Mouse (Mus musculus) myocyte (in vitro differentiated cells): Measurements from ENCODE around the gene Ythdf2. TPM values are rescaled to one million over a fixed set of nuclear protein-coding genes. Genes with fewer than 3 reads are reported as not detected.
A peak's percentile ranks its signal among the peaks of the same experiment; 100 is the strongest.

ENCODE experiments used
- H3K27me3 ChIP-seq: one replicate; pipeline ENCODE4 v1.6.1; 2011; ENCODE audit not compliant: control insufficient read depth, insufficient read depth, insufficient read length
- H3K36me3 ChIP-seq: one replicate; pipeline ENCODE4 v1.6.1; 2011; ENCODE audit not compliant: control insufficient read depth, insufficient read depth
- H3K4me2 ChIP-seq: one replicate; pipeline ENCODE4 v1.6.1; 2011; ENCODE audit warnings: low read depth, control low read depth
- H3K4me3 ChIP-seq: one replicate; pipeline ENCODE4 v1.5.1; 2011; ENCODE audit warnings: mild to moderate bottlenecking, control low read depth, moderate library complexity
- H3K79me2 ChIP-seq: one replicate; pipeline ENCODE4 v1.6.1; 2011; ENCODE audit not compliant: control insufficient read depth, insufficient read depth
- H3ac ChIP-seq: one replicate; pipeline ENCODE4 v1.6.1; 2011; ENCODE audit not compliant: control insufficient read depth, insufficient read length
- CEBPB ChIP-seq: IDR thresholded peaks from 2 replicates; pipeline ENCODE4 v1.6.1; 2011; ENCODE audit warnings: mild to moderate bottlenecking, moderate library complexity; ENCODE audit not compliant: poor library complexity, insufficient read depth, severe bottlenecking
- E2F4 ChIP-seq: IDR thresholded peaks from one replicate; pipeline ENCODE4 v1.6.1; 2011; ENCODE audit warnings: mild to moderate bottlenecking, control low read depth, moderate library complexity; ENCODE audit not compliant: insufficient read depth
- MAX ChIP-seq: IDR thresholded peaks from one replicate; pipeline ENCODE4 v1.6.1; 2011; ENCODE audit warnings: low read depth, mild to moderate bottlenecking, control low read depth
- MYOD1 ChIP-seq, 3 experiments: IDR thresholded peaks; one replicate each; pipeline ENCODE4 v1.6.1; 2011; ENCODE audit warnings: control low read depth in 2 of 3, low read depth in 2 of 3, mild to moderate bottlenecking in 2 of 3, moderate library complexity in 1 of 3; ENCODE audit not compliant: insufficient read length in 2 of 3, control insufficient read depth in 1 of 3
- MYOG ChIP-seq, 3 experiments: IDR thresholded peaks; one replicate each; pipeline ENCODE4 v1.6.1; 2011; ENCODE audit warnings: control low read depth in 2 of 3, low read depth in 2 of 3, mild to moderate bottlenecking in 2 of 3; ENCODE audit not compliant: insufficient read length in 2 of 3, control insufficient read depth in 1 of 3, insufficient read depth in 1 of 3
- POLR2A ChIP-seq: IDR thresholded peaks from one replicate; pipeline ENCODE4 v1.6.1; 2011; ENCODE audit warnings: low read depth, mild to moderate bottlenecking, control low read depth, moderate library complexity; ENCODE audit not compliant: insufficient read length
- POLR2AphosphoS2 ChIP-seq: IDR thresholded peaks from one replicate; pipeline ENCODE4 v1.6.1; 2011; ENCODE audit warnings: low read depth, control low read depth; ENCODE audit not compliant: insufficient read length
- REST ChIP-seq: IDR thresholded peaks from one replicate; pipeline ENCODE4 v1.6.1; 2011; ENCODE audit warnings: mild to moderate bottlenecking, control low read depth, moderate library complexity; ENCODE audit not compliant: insufficient read depth, insufficient read length
- SRF ChIP-seq: IDR thresholded peaks from one replicate; pipeline ENCODE4 v1.6.1; 2011; ENCODE audit warnings: low read depth; ENCODE audit not compliant: control insufficient read depth, insufficient read length
- TCF12 ChIP-seq: IDR thresholded peaks from one replicate; pipeline ENCODE4 v1.6.1; 2011; ENCODE audit warnings: mild to moderate bottlenecking, control low read depth; ENCODE audit not compliant: poor library complexity, insufficient read depth, severe bottlenecking
- TCF3 ChIP-seq: IDR thresholded peaks from one replicate; pipeline ENCODE4 v1.6.1; 2011; ENCODE audit warnings: low read depth, control low read depth; ENCODE audit not compliant: insufficient read length
- USF1 ChIP-seq: IDR thresholded peaks from one replicate; pipeline ENCODE4 v1.6.1; 2011; ENCODE audit warnings: low read depth, mild to moderate bottlenecking, control low read depth, moderate library complexity
- polyA plus RNA-seq: library from polyadenylated mRNA; unstranded; fragments of >200 nt; fragmentation: generic; extraction: Trizol; gene quantifications from one replicate; pipeline ENCODE4 v1.2.1, GENCODE M21; 2012; ENCODE audit warnings: missing spikeins

The Ythdf2 gene
- polyA plus RNA-seq, result 20.7 TPM

DNA sequence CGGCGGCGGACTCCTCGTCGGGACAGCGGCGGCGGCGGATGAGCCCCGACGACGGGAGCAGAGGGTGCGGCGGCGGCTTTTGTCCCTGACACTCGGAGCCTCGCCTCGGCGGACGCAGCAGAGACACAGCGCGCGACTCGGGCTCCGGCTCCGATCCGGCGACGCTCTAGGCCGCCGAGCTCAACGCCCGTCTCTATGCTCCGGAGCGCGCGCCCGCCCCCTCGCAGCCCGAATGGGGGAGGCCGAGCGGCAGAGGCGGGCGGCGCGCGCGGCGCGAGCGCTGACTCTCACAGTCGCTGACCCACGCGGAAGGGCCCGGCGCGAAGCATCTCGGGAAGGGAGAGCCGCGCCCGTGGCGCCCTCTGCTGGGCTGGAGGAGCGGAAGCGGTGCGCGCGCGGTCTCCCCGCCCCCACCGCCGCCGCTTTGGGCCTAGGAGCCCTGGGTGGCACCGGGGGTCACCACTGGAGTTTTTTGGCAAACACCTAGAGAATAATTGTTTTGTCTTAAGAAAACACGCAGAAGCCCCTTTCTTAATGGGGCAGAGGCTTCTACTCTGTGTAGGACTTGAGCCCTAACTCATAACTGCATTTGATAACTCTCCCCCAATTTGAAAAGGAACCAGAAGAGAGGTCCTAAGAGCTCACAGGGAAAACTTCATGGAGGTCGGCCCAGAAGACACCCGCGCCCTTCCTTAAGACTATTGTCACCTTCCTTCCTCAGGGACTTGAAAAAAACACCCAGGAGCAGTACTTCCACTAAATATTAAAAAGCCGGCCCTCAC is at the start of gene Ythdf2:
TSS of gene Ythdf2 (minus strand) at position 351 of the 782 bp plus-strand sequence.
- Histone ChIP-seq H3K36me3 (peaks cover 26% of the 10 kb centered on the region), H3K79me2 (peaks cover 44% of the 10 kb centered on the region), H3K4me2 (peak within 1 kb of the TSS; percentile 90), H3K27me3 (no peaks in the 10 kb centered on the region), H3K4me3 (peak within 1 kb of the TSS; percentile 61), H3ac (peak within 1 kb of the TSS; percentile 99)
- TF ChIP-seq REST (peak; percentile 39), POLR2A (peak; percentile 75), POLR2AphosphoS2 (peak; percentile 67), MYOD1 (IDR thresholded peaks at IDR 0.05; ENCODE audit: control insufficient read depth in 1 of 3, insufficient read length in 2 of 3, low read depth in 2 of 3) (peak in 1 of 3 experiments; percentile 16), USF1 (no peak)

DNA sequence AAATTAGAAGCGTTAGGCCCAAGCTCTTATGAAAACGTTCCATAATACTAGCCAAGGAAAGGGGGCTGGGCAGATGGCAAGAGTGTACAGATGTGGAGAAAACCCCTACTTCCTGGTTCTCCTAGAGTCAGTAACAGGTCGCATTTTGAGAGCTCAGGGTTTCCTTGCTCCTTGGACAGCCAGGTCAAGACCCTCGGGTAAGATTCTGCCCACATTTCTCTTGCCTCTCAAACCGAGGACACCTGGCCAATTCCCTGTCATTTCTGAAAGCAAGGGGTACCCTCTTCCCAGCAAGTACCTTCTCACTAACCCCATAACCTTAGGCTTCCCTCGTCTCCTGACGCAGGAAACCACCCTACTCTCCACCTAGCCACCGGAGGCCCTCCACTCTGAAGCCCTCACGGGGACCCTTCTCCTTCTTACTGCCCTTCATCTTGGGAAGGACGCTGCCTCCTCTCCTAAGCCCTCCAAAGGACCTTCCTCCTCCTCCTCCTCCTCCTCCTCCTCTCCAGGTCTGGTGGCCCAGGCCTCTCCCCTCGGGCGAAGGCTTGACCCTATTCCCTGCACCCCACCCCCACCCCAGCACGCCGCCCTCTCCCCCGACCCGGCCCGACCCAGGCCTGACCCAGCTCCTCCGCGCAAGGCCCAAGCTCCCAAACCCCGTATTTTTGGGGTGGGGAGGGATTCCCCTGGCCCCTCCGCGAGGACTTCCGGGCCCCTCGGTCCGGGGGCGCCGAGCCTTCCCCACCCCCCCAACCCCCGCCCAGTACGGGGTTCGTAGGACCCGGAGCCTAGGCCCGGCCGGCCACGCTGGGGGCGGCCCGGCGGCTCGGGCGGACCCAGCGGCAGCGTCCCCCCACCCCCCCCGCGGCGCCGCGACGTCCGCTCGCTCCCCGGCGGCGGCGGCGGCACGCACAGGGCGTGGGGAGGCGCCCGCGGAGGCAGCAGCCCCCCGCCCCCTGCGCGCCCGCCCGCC is 48.6 kb upstream of the Ythdf2 start:
- H3K36me3 ChIP-seq, result no peaks in the 10 kb centered on the region
- H3K4me3 ChIP-seq, result peak overlapping the region; percentile 80
- TF ChIP-seq TCF12 (no peak), SRF (no peak), MYOD1 (IDR thresholded peaks at IDR 0.05; ENCODE audit: control insufficient read depth in 1 of 3, insufficient read length in 2 of 3, low read depth in 2 of 3) (no peak), REST (no peak), POLR2A (peak; percentile 34), E2F4 (no peak)
- H3ac ChIP-seq, result peak overlapping the region; percentile 52
- H3K27me3 ChIP-seq, result no peaks in the 10 kb centered on the region
- peaks cover 57% of the 10 kb centered on the region for H3K79me2 ChIP-seq
- peak overlapping the region; percentile 96 for H3K4me2 ChIP-seq

- H3K4me3 ChIP-seq, result no peak overlapping the region
- H3K4me2 ChIP-seq, result peak overlapping the region; percentile 96
- H3ac ChIP-seq, result no peak overlapping the region
These were observed 47.1 kb upstream of the Ythdf2 start for GRCm38 (mm10) chr4:132259248-132259647.

GRCm38 (mm10) chr4:132256384-132256783 is 44.3 kb upstream of the Ythdf2 start:
- H3K27me3 ChIP-seq, result no peaks in the 10 kb centered on the region
- H3K79me2 ChIP-seq, result peaks cover 69% of the 10 kb centered on the region
- H3ac ChIP-seq, result no peak overlapping the region
- peaks cover 5% of the 10 kb centered on the region for H3K36me3 ChIP-seq
- TF ChIP-seq MYOG (IDR thresholded peaks at IDR 0.05; ENCODE audit: control insufficient read depth in 1 of 3, insufficient read depth in 1 of 3, insufficient read length in 2 of 3, low read depth in 2 of 3) (no peak), SRF (no peak), E2F4 (no peak), CEBPB (no peak), USF1 (no peak), MAX (no peak)
- no peak overlapping the region for H3K4me2 ChIP-seq
- H3K4me3 ChIP-seq, result no peak overlapping the region

More at GRCm38 (mm10) chr4:132259248-132259647, 47.1 kb upstream of the Ythdf2 start:
- no peaks in the 10 kb centered on the region for H3K36me3 ChIP-seq
- peaks cover 69% of the 10 kb centered on the region for H3K79me2 ChIP-seq
- no peak for TF ChIP-seq MAX
- TF ChIP-seq TCF12, result no peak
- no peak for TF ChIP-seq MYOD1 (IDR thresholded peaks at IDR 0.05; ENCODE audit: control insufficient read depth in 1 of 3, insufficient read length in 2 of 3, low read depth in 2 of 3)
- TF ChIP-seq USF1, result no peak
- no peak for TF ChIP-seq REST
- TF ChIP-seq POLR2A, result no peak
- TF ChIP-seq POLR2AphosphoS2, result no peak
- TF ChIP-seq E2F4, result no peak
- no peak for TF ChIP-seq CEBPB
- TF ChIP-seq MYOG (IDR thresholded peaks at IDR 0.05; ENCODE audit: control insufficient read depth in 1 of 3, insufficient read depth in 1 of 3, insufficient read length in 2 of 3, low read depth in 2 of 3), result no peak
- no peak for TF ChIP-seq SRF
- TF ChIP-seq TCF3, result no peak
- no peaks in the 10 kb centered on the region for H3K27me3 ChIP-seq

DNA sequence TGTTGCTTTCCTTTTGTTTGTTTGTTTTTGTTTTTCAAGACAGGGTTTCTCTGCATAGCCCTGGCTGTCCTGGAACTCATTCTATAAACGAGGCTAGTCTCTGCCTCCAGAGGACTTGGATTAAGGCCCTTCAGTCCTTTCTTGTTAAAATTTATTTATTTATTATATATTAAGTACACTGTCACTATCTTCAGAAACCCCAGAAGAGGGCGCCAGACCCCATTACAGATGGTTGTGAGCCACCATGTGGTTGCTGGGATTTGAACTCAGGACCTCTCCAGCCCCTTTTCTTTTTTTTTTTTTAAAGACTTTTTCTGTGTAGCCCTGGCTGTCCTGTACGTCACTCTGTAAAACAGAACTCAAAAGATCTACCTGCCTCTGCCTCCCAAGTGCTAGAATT is 42.9 kb upstream of the Ythdf2 start:
- TF ChIP-seq POLR2A (no peak), TCF3 (no peak), MYOD1 (IDR thresholded peaks at IDR 0.05; ENCODE audit: control insufficient read depth in 1 of 3, insufficient read length in 2 of 3, low read depth in 2 of 3) (no peak), MYOG (IDR thresholded peaks at IDR 0.05; ENCODE audit: control insufficient read depth in 1 of 3, insufficient read depth in 1 of 3, insufficient read length in 2 of 3, low read depth in 2 of 3) (no peak), MAX (no peak), POLR2AphosphoS2 (no peak)
- peaks cover 13% of the 10 kb centered on the region for H3K36me3 ChIP-seq
- no peak overlapping the region for H3K4me3 ChIP-seq
- H3K79me2 ChIP-seq, result peaks cover 60% of the 10 kb centered on the region
- H3ac ChIP-seq, result no peak overlapping the region
- H3K27me3 ChIP-seq, result no peaks in the 10 kb centered on the region
- no peak overlapping the region for H3K4me2 ChIP-seq
